Mouse (Mus musculus) ES-CJ7 (cell line): ENCODE data around the gene Nudt3.

Experiments
- DNase-seq: peaks from one replicate; pipeline ENCODE4 v3.0.0; 2011; ENCODE audit warnings: low read depth, low spot score

Gene Nudt3

GRCm38 (mm10) chr17:27600286-27600685 lies 23.0 kb downstream of the Nudt3 start:
- no peak for DNase-seq

GRCm38 (mm10) chr17:27596376-27597190 lies 26.7 kb downstream of the Nudt3 start:
- DNase-seq: no peak

- DNase-seq: no peak
Measured at GRCm38 (mm10) chr17:27595659-27596375, 27.5 kb downstream of the Nudt3 start.

GRCm38 (mm10) chr17:27592565-27592910 lies 30.8 kb downstream of the Nudt3 start:
- no peak for DNase-seq

- DNase-seq: peak; percentile 60
Measured at GRCm38 (mm10) chr17:27591826-27592564, 31.3 kb downstream of the Nudt3 start.

- DNase-seq: no peak
Measured at GRCm38 (mm10) chr17:27588231-27588630, 35.1 kb downstream of the Nudt3 start.

- no peak for DNase-seq
Measured at GRCm38 (mm10) chr17:27587252-27587651, 36.0 kb downstream of the Nudt3 start.

- no peak for DNase-seq
Measured at GRCm38 (mm10) chr17:27586661-27587060, 36.6 kb downstream of the Nudt3 start.

GRCm38 (mm10) chr17:27583185-27583894 lies 40.0 kb downstream of the Nudt3 start:
- no peak for DNase-seq

- DNase-seq: no peak
Measured at GRCm38 (mm10) chr17:27580392-27581068, 42.8 kb downstream of the Nudt3 start.

GRCm38 (mm10) chr17:27579816-27580215 lies 43.5 kb downstream of the Nudt3 start:
- no peak for DNase-seq

GRCm38 (mm10) chr17:27578487-27578886 lies 44.8 kb downstream of the Nudt3 start:
- no peak for DNase-seq

- peak; percentile 72 for DNase-seq
Measured at GRCm38 (mm10) chr17:27577468-27577867, 45.8 kb downstream of the Nudt3 start.

GRCm38 (mm10) chr17:27576056-27576455 lies 47.2 kb downstream of the Nudt3 start:
- no peak for DNase-seq

GRCm38 (mm10) chr17:27575116-27575776 lies 48.0 kb downstream of the Nudt3 start:
- DNase-seq: no peak

- no peak for DNase-seq
Measured at GRCm38 (mm10) chr17:27574470-27575115, 48.7 kb downstream of the Nudt3 start.

- no peak for DNase-seq
Measured at GRCm38 (mm10) chr17:27573772-27574320, 49.4 kb downstream of the Nudt3 start.

- no peak for DNase-seq
Measured at GRCm38 (mm10) chr17:27571315-27571714, 52.0 kb downstream of the Nudt3 start.

- DNase-seq: no peak
Measured at GRCm38 (mm10) chr17:27568228-27568627, 55.1 kb downstream of the Nudt3 start.

GRCm38 (mm10) chr17:27565942-27566267 lies 57.4 kb downstream of the Nudt3 start:
- DNase-seq: no peak
